Mouse (Mus musculus) testis, adult 2 months (tissue): ENCODE measurements at regions not wholly inside any gene's neighbourhood (a gene's known extent, or its start where the extent isn't known, plus 50 kb on each side); places are given as distances from the start of the nearest gene placed in this dataset.

Experiments used
- CTCF ChIP-seq: fragments of 200-500 bp; IDR thresholded peaks from 2 replicates; pipeline ENCODE4 v1.5.1; 2012; ENCODE audit warnings: low read depth, mild to moderate bottlenecking, inconsistent platforms, low read length, moderate library complexity; ENCODE audit not compliant: control insufficient read depth, insufficient read depth, insufficient replicate concordance
- POLR2A ChIP-seq: fragments of 200-500 bp; IDR thresholded peaks from 2 replicates; pipeline ENCODE4 v1.6.1; 2012; ENCODE audit warnings: low read depth, mild to moderate bottlenecking, inconsistent platforms, low read length, moderate library complexity; ENCODE audit not compliant: control insufficient read depth

GRCm38 (mm10) chr11:6926036-6926435 is 88.6 kb upstream of the Gm11983 start:
- TF ChIP-seq CTCF: no peak
- TF ChIP-seq POLR2A: no peak
